Mouse (Mus musculus) embryo, embryonic 10 days (tissue): Measurements from ENCODE around the gene Tcf7l2.
A peak's percentile ranks its signal among the peaks of the same experiment; 100 is the strongest.

ENCODE experiments used
- DNase-seq: peaks from one replicate; pipeline ENCODE4 v3.0.0-alpha.2; 2015; ENCODE audit warnings: low spot score

The Tcf7l2 gene

GRCm38 (mm10) chr19:55758158-55758557 is 16.5 kb downstream of the Tcf7l2 start:
- no peak for DNase-seq

GRCm38 (mm10) chr19:55759006-55759405 is 17.4 kb downstream of the Tcf7l2 start:
- DNase-seq, result no peak

GRCm38 (mm10) chr19:55761086-55761485 is 19.5 kb downstream of the Tcf7l2 start:
- no peak for DNase-seq

GRCm38 (mm10) chr19:55762187-55762586 is 20.6 kb downstream of the Tcf7l2 start:
- no peak for DNase-seq

- DNase-seq, result no peak
These were observed 24.2 kb downstream of the Tcf7l2 start for GRCm38 (mm10) chr19:55765814-55766213.

GRCm38 (mm10) chr19:55767104-55767503 is 25.5 kb downstream of the Tcf7l2 start:
- no peak for DNase-seq

- DNase-seq, result no peak
These were observed 26.0 kb downstream of the Tcf7l2 start for GRCm38 (mm10) chr19:55767579-55767978.

GRCm38 (mm10) chr19:55768246-55768645 is 26.6 kb downstream of the Tcf7l2 start:
- no peak for DNase-seq

- no peak for DNase-seq
These were observed 27.3 kb downstream of the Tcf7l2 start for GRCm38 (mm10) chr19:55768889-55769288.

- no peak for DNase-seq
These were observed 32.7 kb downstream of the Tcf7l2 start for GRCm38 (mm10) chr19:55774334-55774733.

- no peak for DNase-seq
These were observed 33.2 kb downstream of the Tcf7l2 start for GRCm38 (mm10) chr19:55774824-55775223.

- no peak for DNase-seq
These were observed 38.3 kb downstream of the Tcf7l2 start for GRCm38 (mm10) chr19:55779871-55780270.

- no peak for DNase-seq
These were observed 39.5 kb downstream of the Tcf7l2 start for GRCm38 (mm10) chr19:55781087-55781486.

- no peak for DNase-seq
These were observed 40.1 kb downstream of the Tcf7l2 start for GRCm38 (mm10) chr19:55781681-55782080.

- DNase-seq, result no peak
These were observed 43.3 kb downstream of the Tcf7l2 start for GRCm38 (mm10) chr19:55784796-55785418.

GRCm38 (mm10) chr19:55787420-55787819 is 45.8 kb downstream of the Tcf7l2 start:
- DNase-seq, result no peak

GRCm38 (mm10) chr19:55788285-55788904 is 46.8 kb downstream of the Tcf7l2 start:
- peak; percentile 81 for DNase-seq

- peak; percentile 42 for DNase-seq
These were observed 47.3 kb downstream of the Tcf7l2 start for GRCm38 (mm10) chr19:55788905-55789295.

GRCm38 (mm10) chr19:55789838-55790237 is 48.2 kb downstream of the Tcf7l2 start:
- DNase-seq, result peak; percentile 54

GRCm38 (mm10) chr19:55791293-55791692 is 49.7 kb downstream of the Tcf7l2 start:
- no peak for DNase-seq

- no peak for DNase-seq
These were observed 50.3 kb downstream of the Tcf7l2 start for GRCm38 (mm10) chr19:55791886-55792285.

- no peak for DNase-seq
These were observed 51.0 kb downstream of the Tcf7l2 start for GRCm38 (mm10) chr19:55792571-55792970.

- DNase-seq, result no peak
These were observed 51.4 kb downstream of the Tcf7l2 start for GRCm38 (mm10) chr19:55793029-55793428.
